Mouse (Mus musculus) bone marrow, adult 2 months (tissue): ENCODE results near the gene Atf6.

Experiments used
- CTCF ChIP-seq: fragments of 200-500 bp; IDR thresholded peaks from 2 replicates; pipeline ENCODE4 v1.5.1; 2011; ENCODE audit warnings: low read length, control low read depth; ENCODE audit not compliant: control insufficient read depth, insufficient read depth
- POLR2A ChIP-seq: fragments of 200-500 bp; IDR thresholded peaks from 2 replicates; pipeline ENCODE4 v1.6.1; 2011; ENCODE audit warnings: low read depth, mild to moderate bottlenecking, control low read depth, low read length, borderline replicate concordance; ENCODE audit not compliant: control insufficient read depth

DNA sequence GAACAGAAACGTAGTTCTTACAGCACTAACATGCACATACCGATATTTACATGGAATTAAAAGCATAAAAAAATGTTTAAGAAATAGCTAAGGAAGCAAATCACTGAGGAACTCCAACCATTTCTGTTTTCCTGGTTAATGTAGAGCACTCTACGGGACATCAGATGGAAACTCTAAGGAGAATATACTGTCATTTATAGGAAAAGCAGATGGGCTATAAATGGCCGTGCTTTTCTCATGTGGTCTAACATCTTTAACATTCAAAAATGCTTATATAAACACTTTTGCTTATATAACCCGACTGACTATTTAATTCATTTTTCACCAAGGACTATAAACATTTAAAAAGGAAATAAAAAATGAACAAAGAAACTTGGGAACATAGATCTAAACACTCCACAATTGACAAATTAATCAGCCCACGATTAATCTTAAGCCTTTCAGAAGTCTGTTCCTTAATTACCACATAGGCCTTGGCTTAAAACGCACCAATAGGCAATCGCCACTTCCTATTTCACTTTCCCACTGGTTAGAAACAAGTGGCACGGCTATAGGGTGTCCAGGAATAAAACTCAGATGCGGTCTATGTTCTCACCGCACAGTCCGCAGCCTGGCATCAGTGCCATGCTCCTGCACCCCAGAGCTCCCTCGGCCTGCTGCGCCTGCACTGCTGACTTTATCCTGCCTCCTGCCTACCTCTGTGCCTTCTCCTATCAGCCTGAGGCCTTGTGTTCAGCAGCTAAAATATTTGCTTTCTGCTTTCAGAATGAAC, 80.8 kb downstream of the Atf6 start:
- TF ChIP-seq POLR2A (no peak), CTCF (no peak)
